Mouse (Mus musculus): ENCODE measurements around the gene Actl11. TPM values are rescaled to one million over a fixed set of nuclear protein-coding genes. Genes with fewer than 3 reads are reported as not detected.

Actl11 gene
- total RNA-seq, 2 experiments from 2014 or later, result not detected

GRCm38 (mm10) chr9:107918884-107919283, 9.4 kb upstream of the Actl11 start:
- intact Hi-C loops (cut with DNase I), result no loop called here
- no peak for DNase-seq

GRCm38 (mm10) chr9:107919441-107919840, 8.8 kb upstream of the Actl11 start:
- intact Hi-C loops (cut with DNase I), result no loop called here
- DNase-seq, result no peak

GRCm38 (mm10) chr9:107923021-107923420, 5.2 kb upstream of the Actl11 start:
- DNase-seq, result peak; percentile 31 to 36
- intact Hi-C loops (cut with DNase I), result no loop called here

GRCm38 (mm10) chr9:107923956-107924355, 4.3 kb upstream of the Actl11 start:
- peak; percentile 51 to 56 for DNase-seq
- intact Hi-C loops (cut with DNase I), result no loop called here

GRCm38 (mm10) chr9:107925251-107925650, 3.0 kb upstream of the Actl11 start:
- no peak for DNase-seq
- intact Hi-C loops (cut with DNase I), result no loop called here

GRCm38 (mm10) chr9:107926920-107927420, 1.3 kb upstream of the Actl11 start:
- peak in 1 of 2 experiments; percentile 14 for DNase-seq
- intact Hi-C loops (cut with DNase I), result no loop called here

- DNase-seq, result no peak
- intact Hi-C loops (cut with DNase I), result no loop called here
Measured at GRCm38 (mm10) chr9:107927749-107928148, 520 bp upstream of the Actl11 start.

GRCm38 (mm10) chr9:107932221-107932620, 4.0 kb downstream of the Actl11 start:
- intact Hi-C loops (cut with DNase I), result no loop called here

GRCm38 (mm10) chr9:107934146-107934545, 5.9 kb downstream of the Actl11 start:
- intact Hi-C loops (cut with DNase I), result no loop called here
- DNase-seq, result no peak

More at GRCm38 (mm10) chr9:107932221-107932620, 4.0 kb downstream of the Actl11 start:
- DNase-seq, result no peak

GRCm38 (mm10) chr9:107935374-107935773, 7.1 kb downstream of the Actl11 start, which contains the start of gene Camkv:
Gene Camkv, plus strand, starts transcription at chr9:107935674.
- no peak for DNase-seq
- intact Hi-C loops (cut with DNase I), result no loop called here

- DNase-seq, result no peak
- intact Hi-C loops (cut with DNase I), result no loop called here
Measured at GRCm38 (mm10) chr9:107935790-107936214, 7.5 kb downstream of the Actl11 start.

GRCm38 (mm10) chr9:107936215-107936822, 8.1 kb downstream of the Actl11 start:
- DNase-seq, result no peak
- intact Hi-C loops (cut with DNase I), result no loop called here

GRCm38 (mm10) chr9:107936831-107937230, 8.6 kb downstream of the Actl11 start:
- intact Hi-C loops (cut with DNase I), result no loop called here
- no peak for DNase-seq

GRCm38 (mm10) chr9:107947241-107948194, 19.2 kb downstream of the Actl11 start:
- intact Hi-C loops (cut with DNase I), result no loop called here
- no peak for DNase-seq

- intact Hi-C loops (cut with DNase I), result no loop called here
- DNase-seq, result no peak
Measured at GRCm38 (mm10) chr9:107949184-107949921, 21.1 kb downstream of the Actl11 start.

GRCm38 (mm10) chr9:107949922-107950235, 21.6 kb downstream of the Actl11 start, which contains the start of gene Traip:
Gene Traip, plus strand, starts transcription at chr9:107950136.
- no peak for DNase-seq
- intact Hi-C loops (cut with DNase I), result no loop called here

GRCm38 (mm10) chr9:107950460-107951355, 22.4 kb downstream of the Actl11 start:
- DNase-seq, result peak; percentile 90 to 92
- intact Hi-C loops (cut with DNase I), result no loop called here

- intact Hi-C loops (cut with DNase I), result no loop called here
- DNase-seq, result no peak
Measured at GRCm38 (mm10) chr9:107955613-107956289, 27.5 kb downstream of the Actl11 start.

GRCm38 (mm10) chr9:107957141-107957540, 28.9 kb downstream of the Actl11 start:
- intact Hi-C loops (cut with DNase I), result no loop called here
- DNase-seq, result no peak
